Mouse (Mus musculus): Measurements from ENCODE around the gene Olfr1097.

The Olfr1097 gene

GRCm38 (mm10) chr2:86892116-86892515, at the start of gene Olfr1097:
TSS of gene Olfr1097 (minus strand) at chr2:86892216.
- DNase-seq (ENCODE audit: low read depth) = no peak

GRCm38 (mm10) chr2:86926557-86926956, 34.5 kb upstream of the Olfr1097 start:
- DNase-seq (ENCODE audit: low read depth) = no peak

GRCm38 (mm10) chr2:86924445-86924844, 32.4 kb upstream of the Olfr1097 start, which contains the start of gene Olfr1098:
TSS of gene Olfr1098 (minus strand) at chr2:86924545.
- no peak for DNase-seq (ENCODE audit: low read depth)

- no peak for DNase-seq (ENCODE audit: low read depth)
Observed at GRCm38 (mm10) chr2:86905647-86906046, 13.6 kb upstream of the Olfr1097 start.

GRCm38 (mm10) chr2:86874702-86875101, 17.3 kb downstream of the Olfr1097 start, which contains the start of gene Gm13723:
TSS of gene Gm13723 (minus strand) at chr2:86874802.
- no peak for DNase-seq (ENCODE audit: low read depth)

GRCm38 (mm10) chr2:86851596-86851995, 40.4 kb downstream of the Olfr1097 start, which contains the start of gene Olfr1095:
TSS of gene Olfr1095 (minus strand) at chr2:86851696.
- no peak for DNase-seq (ENCODE audit: low read depth)
